Comparison of ENCODE assay signal across 25 mouse cellular contexts in genomic region chr7:99990990-99991707, GRCm38 (mm10). TPM values are rescaled to one million over a fixed set of nuclear protein-coding genes. Genes with fewer than 3 reads are reported as not detected.
DNase-seq lines count a peak whose midpoint lies in the region; ATAC-seq and TF ChIP-seq lines count a peak whose summit lies in the region.
"Had no signal": no experiment of that assay in that cellular context is flagged by ENCODE, and none has a peak within 500 bp of the region (broad histone marks: within the 10 kb centered on the region; RNA-seq: fewer than 3 reads in every experiment).

No protein-coding gene starts in this region.

- no peaks in the 10 kb centered on the region for H3K4me1 ChIP-seq in heart, adult 2 months (ENCODE audit: control insufficient read depth, insufficient read depth, low read length)
- H3K4me1 ChIP-seq in stomach, embryonic 16.5 days (ENCODE audit: control insufficient read depth, insufficient read depth, low read length): no peaks in the 10 kb centered on the region
- H3K4me1 ChIP-seq: embryonic facial prominence, embryonic 13.5 days; embryonic facial prominence, embryonic 15.5 days; forebrain, embryonic 12.5 days had no signal

- no peak overlapping the region for H3K4me3 ChIP-seq in heart, adult 2 months
- no peak overlapping the region for H3K4me3 ChIP-seq in stomach, embryonic 16.5 days (replicated peaks; ENCODE audit: low read length)
- H3K4me3 ChIP-seq: embryonic facial prominence, embryonic 13.5 days; embryonic facial prominence, embryonic 15.5 days; erythroblast, embryonic 14.5 days; forebrain, embryonic 10.5 days; forebrain, embryonic 12.5 days had no signal

- no peak overlapping the region for H3K27ac ChIP-seq in heart, adult 2 months
- no peak overlapping the region for H3K27ac ChIP-seq in stomach, embryonic 16.5 days (ENCODE audit: low read length)
- H3K27ac ChIP-seq: embryonic facial prominence, embryonic 13.5 days; embryonic facial prominence, embryonic 15.5 days; forebrain, embryonic 10.5 days; forebrain, embryonic 12.5 days had no signal

- no peaks in the 10 kb centered on the region for H3K79me2 ChIP-seq in heart, adult 2 months (replicated peaks; ENCODE audit: control insufficient read depth, insufficient read depth, low read length)

- no peaks in the 10 kb centered on the region for H3K36me3 ChIP-seq in heart, adult 2 months (ENCODE audit: control insufficient read depth, insufficient read depth, low read length)
- H3K36me3 ChIP-seq in stomach, embryonic 16.5 days (ENCODE audit: control insufficient read depth, insufficient read depth, low read length): no peaks in the 10 kb centered on the region
- H3K36me3 ChIP-seq: embryonic facial prominence, embryonic 13.5 days; embryonic facial prominence, embryonic 15.5 days; forebrain, embryonic 10.5 days; forebrain, embryonic 12.5 days; G1E had no signal

- no peak overlapping the region for H3K4me2 ChIP-seq in stomach, embryonic 16.5 days (ENCODE audit: low read depth, low read length)
- H3K4me2 ChIP-seq: embryonic facial prominence, embryonic 13.5 days; embryonic facial prominence, embryonic 15.5 days; forebrain, embryonic 12.5 days had no signal

- intact Hi-C loops in heart, adult 2 months (cut with DNase I): no loop called here

- no peaks in the 10 kb centered on the region for H3K27me3 ChIP-seq in heart, adult 2 months (ENCODE audit: control insufficient read depth, insufficient read depth, low read length)
- no peaks in the 10 kb centered on the region for H3K27me3 ChIP-seq in stomach, embryonic 16.5 days (ENCODE audit: control insufficient read depth, insufficient read depth, low read length)
- H3K27me3 ChIP-seq: embryonic facial prominence, embryonic 13.5 days; embryonic facial prominence, embryonic 15.5 days; forebrain, embryonic 12.5 days had no signal

- peak; percentile 69 for DNase-seq in heart, adult 11 months
- no peak for DNase-seq in heart, adult 2 months
- DNase-seq in ES-CJ7 (ENCODE audit: low read depth, low spot score) (peak; percentile 57), R1 (ENCODE audit: low read depth, low spot score) (peak; percentile 58)
- DNase-seq in testis, postnatal 10 days (ENCODE audit: low spot score): no peak
- DNase-seq in T-cell, adult 2 months (ENCODE audit: low spot score): no peak
- DNase-seq in ovary, postnatal 36 days (ENCODE audit: low spot score): no peak
- DNase-seq: cerebellum, adult 11 months; cerebellum, adult 8-10 months; cerebellum, adult 9-11 months had no signal

- no peak overlapping the region for H3K9ac ChIP-seq in heart, adult 2 months (ENCODE audit: low read depth, low read length)
- H3K9ac ChIP-seq in stomach, embryonic 16.5 days (ENCODE audit: low read length): no peak overlapping the region
- H3K9ac ChIP-seq: embryonic facial prominence, embryonic 13.5 days; embryonic facial prominence, embryonic 15.5 days; forebrain, embryonic 12.5 days had no signal

- TF ChIP-seq POLR2A in heart, adult 2 months (IDR thresholded peaks at IDR 0.05; ENCODE audit: insufficient read depth, low read depth, low read length): no peak

- 71% methylated on average over 8 of the region's 8 CpGs for WGBS in heart, adult 2 months
- 65% methylated on average over 8 of the region's 8 CpGs for WGBS in stomach, embryonic 16.5 days

- no peaks in the 10 kb centered on the region for H3K9me3 ChIP-seq in stomach, embryonic 16.5 days (replicated peaks; ENCODE audit: control insufficient read depth, low read length)
- H3K9me3 ChIP-seq: embryonic facial prominence, embryonic 13.5 days; embryonic facial prominence, embryonic 15.5 days; forebrain, embryonic 10.5 days; forebrain, embryonic 12.5 days; G1E had no signal

- TF ChIP-seq EP300 in heart, adult 2 months (IDR thresholded peaks at IDR 0.05; ENCODE audit: insufficient read depth, low read depth, low read length): no peak

- peak; percentile 60 for ATAC-seq in stomach, embryonic 16.5 days (ENCODE audit: insufficient read depth, low FRiP score)
- ATAC-seq: forebrain, embryonic 14.5 days; forebrain, embryonic 16.5 days had no signal

- no peak for TF ChIP-seq CTCF in heart, adult 2 months (IDR thresholded peaks at IDR 0.05)

RNA-seq across cellular contexts. Expression of gene Rnf169, which starts 10.9 kb away (rescaled TPM):
- 10 to 100 TPM in 1 of 2 experiments, 1 to 10 TPM in 1; 9.4 to 10.6 TPM for total RNA-seq in heart, adult 2 months (2021)
- polyA plus RNA-seq in heart, adult 2 months (2012; rRNA removed): 2.9 and 3.6 TPM in 2 replicates
- polyA plus RNA-seq in stomach, embryonic 16.5 days (2015; fragmentation: Nextera tagmentation; extraction: Ambion mirVana): 3.8 and 4.5 TPM in 2 replicates

RNA-seq across cellular contexts. Expression of gene Chrdl2, which starts 14.8 kb away (rescaled TPM):
- total RNA-seq in heart, adult 2 months (2021): under 1 TPM in 1 of 2 experiments, not detected in 1; 0.16 TPM
- polyA plus RNA-seq in heart, adult 2 months (2012; rRNA removed): 0.18 and 0.38 TPM in 2 replicates
- 0.48 and 0.90 TPM in 2 replicates for polyA plus RNA-seq in stomach, embryonic 16.5 days (2015; fragmentation: Nextera tagmentation; extraction: Ambion mirVana)
- total RNA-seq: adrenal gland, adult 2 months; adrenal gland, postnatal 10 days; adrenal gland, postnatal 25 days; adrenal gland, postnatal 4 days; common myeloid progenitor, adult 5-6 weeks had no signal
- polyA plus RNA-seq: adrenal gland, adult 2 months; C2C12; erythroblast, embryonic 14.5 days; forebrain, embryonic 14.5 days; G1E had no signal

Comparison
In these comparisons a context has a peak if more than half of its experiments do, and no peak if none do; other contexts are left out.
1. DNase-seq: peak in heart, adult 11 months (single experiment), ES-CJ7 (single experiment) and R1 (single experiment); none in heart, adult 2 months (0 of 2), testis, postnatal 10 days (single experiment), T-cell, adult 2 months (single experiment) and ovary, postnatal 36 days (single experiment).